Mouse (Mus musculus) ES-CJ7 (cell line): ENCODE measurements around the gene Ntn5.
"Not testable (repeated sequence)": the region's sequence is repeated elsewhere in the genome, so short reads cannot be mapped to it uniquely, and the experiment has no call there.

Source experiments
- DNase-seq: peaks from one replicate; pipeline ENCODE4 v3.0.0; 2011; ENCODE audit warnings: low read depth, low spot score

Ntn5 gene

GRCm38 (mm10) chr7:45654424-45655047 is 29.3 kb upstream of the Ntn5 start:
- peak; percentile 48 for DNase-seq

- no peak for DNase-seq
Observed at GRCm38 (mm10) chr7:45660746-45661478, 22.9 kb upstream of the Ntn5 start.

- DNase-seq: not testable (repeated sequence)
Observed at GRCm38 (mm10) chr7:45661702-45662101, 22.1 kb upstream of the Ntn5 start.

GRCm38 (mm10) chr7:45665303-45666138 is 18.3 kb upstream of the Ntn5 start:
- DNase-seq: no peak

GRCm38 (mm10) chr7:45666161-45666560 is 17.7 kb upstream of the Ntn5 start, which contains the start of gene Fut2:
Gene Fut2 (minus strand): TSS chr7:45666394.
- no peak for DNase-seq

- DNase-seq: no peak
Observed at GRCm38 (mm10) chr7:45667761-45668160, 16.1 kb upstream of the Ntn5 start.

GRCm38 (mm10) chr7:45668921-45669320 is 14.9 kb upstream of the Ntn5 start:
- peak; percentile 61 for DNase-seq

- DNase-seq: no peak
Observed at GRCm38 (mm10) chr7:45677627-45678295, 6.1 kb upstream of the Ntn5 start.

GRCm38 (mm10) chr7:45678513-45678912 is 5.3 kb upstream of the Ntn5 start:
- no peak for DNase-seq

- DNase-seq: no peak
Observed at GRCm38 (mm10) chr7:45679966-45680621, 3.7 kb upstream of the Ntn5 start.

- DNase-seq: no peak
Observed at GRCm38 (mm10) chr7:45681046-45681736, 2.6 kb upstream of the Ntn5 start.

GRCm38 (mm10) chr7:45682144-45683126 is 1.4 kb upstream of the Ntn5 start:
- peak; percentile 92 for DNase-seq

- DNase-seq: no peak
Observed at GRCm38 (mm10) chr7:45685811-45686210, 2.0 kb downstream of the Ntn5 start.

- no peak for DNase-seq
Observed at GRCm38 (mm10) chr7:45686841-45687240, 3.0 kb downstream of the Ntn5 start.

- DNase-seq: no peak
Observed at GRCm38 (mm10) chr7:45689099-45689498, 5.3 kb downstream of the Ntn5 start.

- no peak for DNase-seq
Observed at GRCm38 (mm10) chr7:45689800-45690199, 6.0 kb downstream of the Ntn5 start.

- no peak for DNase-seq
Observed at GRCm38 (mm10) chr7:45692364-45692763, 8.5 kb downstream of the Ntn5 start.

- DNase-seq: peak; percentile 73
Observed at GRCm38 (mm10) chr7:45693921-45694591, 10.2 kb downstream of the Ntn5 start, which contains the start of gene Sec1. Gene Sec1 (minus strand): TSS chr7:45694402.

- no peak for DNase-seq
Observed at GRCm38 (mm10) chr7:45695098-45695497, 11.3 kb downstream of the Ntn5 start.
